Mouse (Mus musculus) ovary, postnatal 10 days (tissue): Measurements from ENCODE around the gene Gnb3.
"Not testable (repeated sequence)": the region's sequence is repeated elsewhere in the genome, so short reads cannot be mapped to it uniquely, and the experiment has no call there.

ENCODE experiments used
- DNase-seq: peaks from one replicate; pipeline ENCODE4 v3.0.0; 2022; ENCODE audit warnings: low spot score

Gnb3 gene

GRCm38 (mm10) chr6:124816611-124817010, 23.5 kb downstream of the Gnb3 start:
- no peak for DNase-seq

- no peak for DNase-seq
Measured at GRCm38 (mm10) chr6:124814858-124815774, 25.0 kb downstream of the Gnb3 start.

- no peak for DNase-seq
Measured at GRCm38 (mm10) chr6:124814448-124814847, 25.6 kb downstream of the Gnb3 start.

GRCm38 (mm10) chr6:124813933-124814332, 26.1 kb downstream of the Gnb3 start, which contains the start of gene Tpi1:
Gene Tpi1, minus strand, starts transcription at chr6:124814296.
- DNase-seq: peak; percentile 80

GRCm38 (mm10) chr6:124813496-124813895, 26.6 kb downstream of the Gnb3 start:
- DNase-seq: no peak

- no peak for DNase-seq
Measured at GRCm38 (mm10) chr6:124812848-124813247, 27.2 kb downstream of the Gnb3 start.

- DNase-seq: no peak
Measured at GRCm38 (mm10) chr6:124811701-124812560, 28.1 kb downstream of the Gnb3 start.

GRCm38 (mm10) chr6:124811403-124811665, 28.7 kb downstream of the Gnb3 start:
- DNase-seq: no peak

GRCm38 (mm10) chr6:124810566-124811402, 29.3 kb downstream of the Gnb3 start:
- DNase-seq: not testable (repeated sequence)

- DNase-seq: no peak
Measured at GRCm38 (mm10) chr6:124809775-124810538, 30.1 kb downstream of the Gnb3 start.

GRCm38 (mm10) chr6:124809052-124809774, 30.9 kb downstream of the Gnb3 start:
- peak; percentile 68 for DNase-seq

- DNase-seq: peak; percentile 62
Measured at GRCm38 (mm10) chr6:124808358-124809012, 31.6 kb downstream of the Gnb3 start, which contains the start of gene Spsb2. Gene Spsb2, plus strand, starts transcription at chr6:124808661.

- no peak for DNase-seq
Measured at GRCm38 (mm10) chr6:124807986-124808357, 32.1 kb downstream of the Gnb3 start.

GRCm38 (mm10) chr6:124807366-124807765, 32.7 kb downstream of the Gnb3 start:
- no peak for DNase-seq

- no peak for DNase-seq
Measured at GRCm38 (mm10) chr6:124806446-124807140, 33.5 kb downstream of the Gnb3 start.

- peak; percentile 87 for DNase-seq
Measured at GRCm38 (mm10) chr6:124805341-124806321, 34.4 kb downstream of the Gnb3 start.

- no peak for DNase-seq
Measured at GRCm38 (mm10) chr6:124804341-124804740, 35.7 kb downstream of the Gnb3 start.

- not testable (repeated sequence) for DNase-seq
Measured at GRCm38 (mm10) chr6:124803691-124804090, 36.4 kb downstream of the Gnb3 start.
